Mouse (Mus musculus) embryonic facial prominence, embryonic 12.5 days (tissue): Measurements from ENCODE around the gene Isx. TPM values are rescaled to one million over a fixed set of nuclear protein-coding genes. Genes with fewer than 3 reads are reported as not detected.

ENCODE experiments used
- ATAC-seq: fragments of 200-750 bp; cut with Nextera tagmentation; 2 replicates; pipeline ENCODE4 v1.8.0; 2017; ENCODE audit not compliant: insufficient number of reproducible peaks, insufficient read depth, low FRiP score, low TSS enrichment
- H3K27ac ChIP-seq: fragments of 300-500 bp; sonication (generic); 2 replicates; pipeline ENCODE4 v1.5.1; 2016; ENCODE audit warnings: mild to moderate bottlenecking
- H3K27me3 ChIP-seq: fragments of 300-500 bp; sonication (generic); 2 replicates; pipeline ENCODE4 v1.6.1; 2016; ENCODE audit warnings: mild to moderate bottlenecking, moderate library complexity
- H3K36me3 ChIP-seq: fragments of 300-500 bp; sonication (generic); 2 replicates; pipeline ENCODE4 v1.6.1; 2016; ENCODE audit warnings: mild to moderate bottlenecking
- H3K4me1 ChIP-seq: fragments of 300-500 bp; sonication (generic); 2 replicates; pipeline ENCODE4 v1.6.1; 2016
- H3K4me2 ChIP-seq: fragments of 300-500 bp; sonication (generic); replicated peaks from 2 replicates; pipeline ENCODE4 v1.6.1; 2016; ENCODE audit warnings: mild to moderate bottlenecking, moderate library complexity
- H3K4me3 ChIP-seq: fragments of 300-500 bp; sonication (generic); 2 replicates; pipeline ENCODE4 v1.5.1; 2016; ENCODE audit warnings: mild to moderate bottlenecking
- H3K9ac ChIP-seq: fragments of 300-500 bp; sonication (generic); 2 replicates; pipeline ENCODE4 v1.6.1; 2016; ENCODE audit warnings: mild to moderate bottlenecking, moderate library complexity
- H3K9me3 ChIP-seq: fragments of 300-500 bp; sonication (generic); 2 replicates; pipeline ENCODE4 v1.6.1; 2016; ENCODE audit warnings: mild to moderate bottlenecking, moderate library complexity
- WGBS: fragments of 180-500 bp; shearing (Covaris S2); methylation state at CpG from one replicate; pipeline ENCODE4 v1.1.7; 2016; 5-methylcytosine and 5-hydroxymethylcytosine counted together
- polyA plus RNA-seq: library from polyadenylated mRNA; unstranded; fragments of >200 nt; fragmentation: Nextera tagmentation; extraction: Ambion mirVana; gene quantifications from 2 replicates; pipeline ENCODE4 v1.2.1, GENCODE M21; 2016

The Isx gene
- polyA plus RNA-seq, 1 experiment from 2014 or later: not detected

DNA sequence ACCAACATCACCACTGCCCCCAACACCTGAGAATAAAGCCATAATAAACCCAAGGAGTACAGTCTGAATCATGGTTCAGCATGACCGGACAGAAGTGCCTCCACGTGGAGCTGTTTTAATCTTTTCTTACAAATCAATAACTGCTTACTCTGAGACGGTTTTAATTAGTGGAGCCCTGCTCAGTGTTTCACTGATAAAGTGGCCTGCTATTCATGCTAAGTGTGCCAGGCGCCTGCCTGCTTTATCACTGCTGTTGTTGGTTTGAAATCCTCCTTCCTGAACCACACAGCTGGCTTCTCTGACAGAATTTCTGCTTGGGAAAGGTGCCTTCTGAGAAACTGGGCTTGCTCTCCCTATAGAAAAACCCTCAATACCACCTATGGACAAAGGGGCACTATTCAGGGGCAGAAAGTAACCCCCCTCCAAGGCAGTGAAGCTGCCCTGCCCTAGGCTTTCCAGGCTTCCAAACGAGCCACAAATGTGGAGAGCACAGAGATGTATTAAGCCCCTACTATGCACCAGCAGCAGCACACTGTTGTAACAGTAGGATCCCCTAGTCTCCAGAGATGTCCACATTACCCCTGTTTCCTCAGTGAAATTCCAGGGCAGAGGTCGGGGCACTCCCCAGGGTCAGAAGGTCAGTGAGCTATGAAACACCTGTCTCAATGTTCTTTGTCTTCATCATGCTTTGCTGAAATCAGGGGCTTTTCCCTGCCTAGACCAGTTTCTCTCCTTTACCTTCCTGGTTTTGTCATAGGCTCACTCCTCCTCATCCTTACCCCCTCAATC, 30.3 kb downstream of the Isx start:
- H3K36me3 ChIP-seq: no peaks in the 10 kb centered on the region
- ATAC-seq: no peak
- no peak overlapping the region for H3K27ac ChIP-seq
- no peak overlapping the region for H3K4me2 ChIP-seq
- no peaks in the 10 kb centered on the region for H3K27me3 ChIP-seq
- H3K4me1 ChIP-seq: no peaks in the 10 kb centered on the region
- no peak overlapping the region for H3K9ac ChIP-seq
- no peaks in the 10 kb centered on the region for H3K9me3 ChIP-seq
- H3K4me3 ChIP-seq: no peak overlapping the region
- 48% methylated on average over 6 of the region's 6 CpGs for WGBS

DNA sequence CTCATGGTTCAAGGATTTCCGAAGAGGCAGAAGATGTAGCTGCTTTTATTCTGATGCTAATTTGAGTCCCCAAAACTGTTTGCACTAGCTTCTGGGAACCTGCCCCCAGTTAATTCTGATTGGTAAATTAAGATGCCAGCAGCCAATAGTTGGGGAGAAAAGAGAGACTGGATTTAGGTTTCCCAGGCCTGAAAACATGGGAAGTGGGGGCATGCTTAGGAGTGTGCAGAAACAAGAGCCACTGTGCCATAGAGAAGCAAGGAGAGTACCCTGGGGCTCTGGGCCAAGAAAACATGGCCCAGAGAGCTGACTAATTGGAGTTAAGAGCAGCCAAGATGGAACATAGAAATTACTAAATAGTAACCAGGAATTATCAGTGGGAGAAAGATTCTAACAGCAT, 33.4 kb downstream of the Isx start:
- no peak for ATAC-seq

DNA sequence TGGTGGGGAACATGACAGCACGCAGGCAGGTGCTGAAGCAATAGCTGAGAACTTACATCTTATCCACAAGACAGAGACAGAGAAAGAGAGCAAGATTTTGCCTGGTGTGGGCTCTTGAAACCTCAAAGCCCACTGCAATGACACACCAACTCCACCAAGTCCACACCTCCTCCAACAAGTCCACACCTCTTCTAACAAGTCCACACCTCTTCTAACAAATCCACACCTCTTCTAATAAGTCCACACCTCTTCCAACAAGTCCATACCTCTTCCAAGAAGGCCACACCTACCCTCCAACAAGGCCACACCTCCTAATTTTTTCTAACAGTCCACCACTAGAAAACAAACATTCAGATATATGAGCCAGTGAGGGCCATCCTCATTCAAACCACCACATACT, 37.7 kb downstream of the Isx start:
- no peaks in the 10 kb centered on the region for H3K36me3 ChIP-seq
- no peak overlapping the region for H3K4me2 ChIP-seq
- no peak overlapping the region for H3K4me3 ChIP-seq
- H3K4me1 ChIP-seq: no peaks in the 10 kb centered on the region
- no peak overlapping the region for H3K9ac ChIP-seq
- no peak for ATAC-seq
- no peaks in the 10 kb centered on the region for H3K9me3 ChIP-seq
- 92% methylated on average over 1 of the region's 1 CpGs for WGBS
- no peaks in the 10 kb centered on the region for H3K27me3 ChIP-seq
- no peak overlapping the region for H3K27ac ChIP-seq

More for the DNA sequence above, 33.4 kb downstream of the Isx start:
- H3K9ac ChIP-seq: no peak overlapping the region
- H3K4me2 ChIP-seq: no peak overlapping the region
- no peak overlapping the region for H3K4me3 ChIP-seq
- no peaks in the 10 kb centered on the region for H3K27me3 ChIP-seq
- no peak overlapping the region for H3K27ac ChIP-seq
- no peaks in the 10 kb centered on the region for H3K9me3 ChIP-seq
- WGBS: 26% methylated on average over 1 of the region's 1 CpGs
- no peaks in the 10 kb centered on the region for H3K4me1 ChIP-seq
- no peaks in the 10 kb centered on the region for H3K36me3 ChIP-seq

DNA sequence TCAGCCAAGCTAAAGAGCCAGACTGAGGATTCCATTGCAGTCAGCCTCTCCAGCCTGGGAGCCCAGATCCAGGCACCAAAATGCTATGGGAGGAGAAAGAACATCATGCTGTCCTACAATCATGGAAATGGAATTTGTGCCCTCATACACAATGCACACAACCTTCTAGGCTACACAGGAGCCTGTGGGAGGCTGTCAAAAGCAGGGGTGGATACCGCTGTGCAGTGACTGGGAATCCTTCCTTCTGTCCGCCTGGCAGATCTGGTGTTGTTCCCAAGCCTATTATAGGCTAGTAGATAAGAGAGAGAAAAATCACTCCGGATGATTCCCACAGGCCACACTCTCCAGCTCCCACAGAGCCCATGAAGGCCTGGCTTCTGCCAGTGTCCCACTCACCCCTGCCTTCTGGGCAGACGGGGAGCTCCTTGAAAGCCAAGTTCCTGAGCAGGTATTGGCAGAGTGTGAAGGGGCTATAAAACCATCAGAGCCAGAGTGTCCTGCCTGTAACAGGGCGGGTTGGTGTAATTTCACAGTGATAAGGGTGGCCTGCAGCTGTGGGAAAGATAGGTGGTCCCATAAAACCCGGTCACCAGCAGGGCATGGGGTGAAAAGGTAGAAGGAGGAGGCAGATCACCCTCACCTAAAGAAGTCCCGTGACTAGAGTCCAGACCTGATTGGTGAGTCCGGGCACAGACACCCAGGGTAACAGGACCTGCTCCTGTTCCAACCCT, 47.9 kb downstream of the Isx start:
- Histone ChIP-seq H3K4me3 (no peak overlapping the region), H3K4me2 (no peak overlapping the region), H3K9ac (no peak overlapping the region), H3K27me3 (no peaks in the 10 kb centered on the region), H3K9me3 (no peaks in the 10 kb centered on the region), H3K27ac (no peak overlapping the region), H3K36me3 (no peaks in the 10 kb centered on the region), H3K4me1 (no peaks in the 10 kb centered on the region)
- no peak for ATAC-seq
- WGBS: 87% methylated on average over 8 of the region's 8 CpGs

DNA sequence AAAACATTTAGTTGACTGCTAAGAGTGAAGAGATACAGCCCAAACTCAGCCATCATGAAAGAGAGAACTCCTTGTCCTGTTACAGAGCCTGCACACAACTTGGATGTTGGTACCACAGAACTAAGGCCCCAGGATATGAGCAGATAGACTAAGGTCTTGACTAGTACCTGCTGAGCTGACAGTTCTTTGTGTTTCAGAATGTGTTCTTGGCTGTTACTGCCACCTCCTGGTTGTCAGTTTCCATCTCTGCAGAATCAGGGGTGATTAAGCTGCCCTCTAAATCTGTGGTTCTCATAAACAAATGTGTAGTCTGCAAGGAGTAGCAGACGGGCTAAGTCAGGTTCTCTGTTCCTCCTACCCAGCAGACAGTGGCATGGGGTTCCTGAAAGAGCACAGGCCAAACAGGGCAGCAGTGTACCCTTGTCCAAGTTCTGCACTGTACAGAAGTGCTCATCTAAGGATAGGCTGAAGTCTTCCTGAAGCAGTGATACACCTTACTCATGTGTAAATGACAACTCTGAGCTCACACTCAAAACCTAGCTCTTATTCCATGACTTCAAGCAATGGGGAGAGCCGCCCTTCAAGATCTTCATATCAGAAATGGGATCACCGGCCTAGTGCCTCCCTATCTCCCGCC, 49.0 kb downstream of the Isx start:
- Histone ChIP-seq H3K9ac (no peak overlapping the region), H3K4me2 (no peak overlapping the region), H3K27me3 (no peaks in the 10 kb centered on the region), H3K4me1 (no peaks in the 10 kb centered on the region), H3K36me3 (no peaks in the 10 kb centered on the region), H3K4me3 (no peak overlapping the region), H3K9me3 (no peaks in the 10 kb centered on the region), H3K27ac (no peak overlapping the region)
- ATAC-seq: no peak
- WGBS: 77% methylated on average over 4 of the region's 4 CpGs

DNA sequence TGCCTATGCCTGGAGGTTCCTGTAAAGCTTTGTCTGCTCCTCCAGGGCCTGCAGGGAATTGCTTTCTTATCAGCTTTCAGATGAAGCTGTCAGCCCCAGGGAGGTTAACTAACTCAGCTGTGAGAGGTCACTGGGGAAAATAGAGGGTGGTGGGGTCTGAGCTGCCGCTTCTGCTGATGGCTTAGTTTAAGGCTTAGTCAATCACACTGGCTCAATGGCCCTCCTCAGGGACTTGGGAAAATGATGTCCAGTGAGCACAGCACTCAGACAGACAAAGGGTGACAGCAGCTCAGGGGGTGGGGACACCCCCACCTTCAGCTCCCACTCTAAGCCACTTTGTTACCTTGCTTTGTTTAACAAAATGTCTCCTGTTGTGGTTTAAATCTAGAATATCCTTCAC, 55.0 kb downstream of the Isx start:
- H3K4me2 ChIP-seq: no peak overlapping the region
- H3K4me1 ChIP-seq: no peaks in the 10 kb centered on the region
- WGBS: 38% methylated on average over 1 of the region's 1 CpGs
- no peaks in the 10 kb centered on the region for H3K9me3 ChIP-seq
- no peak overlapping the region for H3K9ac ChIP-seq
- no peak overlapping the region for H3K27ac ChIP-seq
- no peaks in the 10 kb centered on the region for H3K27me3 ChIP-seq
- ATAC-seq: no peak
- no peaks in the 10 kb centered on the region for H3K36me3 ChIP-seq
- no peak overlapping the region for H3K4me3 ChIP-seq

DNA sequence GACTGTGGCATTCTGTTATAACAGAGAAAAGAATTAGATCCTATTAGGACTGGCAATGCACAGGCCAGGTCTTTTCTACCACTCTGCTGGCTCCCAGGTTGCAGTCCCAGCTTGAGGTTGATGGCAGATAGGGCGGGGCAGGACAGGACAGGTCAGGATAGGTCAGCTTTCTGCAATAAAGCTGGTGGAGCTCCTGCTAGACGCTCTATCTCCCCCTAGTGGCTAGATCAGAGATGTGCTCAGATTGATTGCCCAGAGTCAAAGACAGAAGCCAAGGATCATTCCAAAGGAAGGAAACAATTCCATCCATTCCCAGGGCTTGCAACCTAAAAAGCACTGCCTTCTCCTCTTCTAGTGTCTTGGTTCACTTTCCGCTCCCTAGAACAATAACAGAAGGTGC, 57.8 kb downstream of the Isx start:
- ATAC-seq: no peak
- Histone ChIP-seq H3K36me3 (no peaks in the 10 kb centered on the region), H3K9ac (no peak overlapping the region), H3K4me3 (no peak overlapping the region), H3K4me1 (no peaks in the 10 kb centered on the region), H3K27ac (no peak overlapping the region), H3K27me3 (no peaks in the 10 kb centered on the region), H3K9me3 (no peaks in the 10 kb centered on the region), H3K4me2 (no peak overlapping the region)
- 20% methylated on average over 3 of the region's 3 CpGs for WGBS

DNA sequence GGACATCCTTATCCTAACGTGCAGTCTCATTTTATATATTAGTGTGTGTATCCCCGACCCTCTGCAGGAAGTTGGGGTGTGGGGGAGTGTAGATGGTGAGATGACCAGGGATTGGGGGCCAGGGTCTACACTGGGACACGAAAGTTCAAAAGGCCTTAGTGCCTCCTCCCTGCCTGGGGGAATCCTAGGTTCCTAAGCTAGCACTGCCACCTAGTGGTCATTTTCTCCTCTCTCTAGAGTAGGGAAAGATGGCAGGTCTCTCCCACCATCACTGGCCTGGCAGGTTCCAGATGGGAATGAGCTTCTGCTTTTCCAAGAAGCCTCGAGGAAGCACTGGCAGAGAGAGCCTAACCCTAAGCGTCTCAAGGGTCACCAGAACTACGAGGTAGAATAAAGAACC, 62.3 kb downstream of the Isx start:
- Histone ChIP-seq H3K4me3 (no peak overlapping the region), H3K36me3 (no peaks in the 10 kb centered on the region), H3K9ac (no peak overlapping the region), H3K27ac (no peak overlapping the region), H3K9me3 (no peaks in the 10 kb centered on the region), H3K27me3 (no peaks in the 10 kb centered on the region), H3K4me1 (no peaks in the 10 kb centered on the region), H3K4me2 (no peak overlapping the region)
- WGBS: 17% methylated on average over 6 of the region's 6 CpGs
- ATAC-seq: peak; percentile 37; the same call in 1 of the 2 replicates

DNA sequence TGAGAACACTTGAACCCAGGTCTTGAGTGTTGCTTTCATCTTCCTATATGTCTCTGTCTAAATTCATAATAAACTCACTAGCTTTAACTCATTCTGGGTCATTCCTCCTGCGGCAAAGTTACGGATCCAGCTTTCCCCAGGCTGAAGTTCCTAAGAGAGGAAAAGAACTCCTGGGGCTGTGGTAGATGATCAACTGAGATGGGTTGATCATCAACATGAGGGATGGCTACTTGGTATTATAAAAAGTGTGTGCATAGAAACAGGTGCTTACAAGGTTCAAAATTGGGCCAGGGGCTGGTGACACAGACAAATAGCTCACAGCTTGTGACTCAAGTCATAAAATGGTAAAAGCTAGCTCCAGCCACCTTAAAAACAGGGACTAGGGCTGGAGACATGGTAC, 63.7 kb downstream of the Isx start:
- Histone ChIP-seq H3K4me1 (no peaks in the 10 kb centered on the region), H3K9ac (no peak overlapping the region), H3K27ac (no peak overlapping the region), H3K36me3 (no peaks in the 10 kb centered on the region), H3K9me3 (no peaks in the 10 kb centered on the region), H3K27me3 (no peaks in the 10 kb centered on the region), H3K4me2 (no peak overlapping the region), H3K4me3 (no peak overlapping the region)
- WGBS: 96% methylated on average over 2 of the region's 2 CpGs
- no peak for ATAC-seq

DNA sequence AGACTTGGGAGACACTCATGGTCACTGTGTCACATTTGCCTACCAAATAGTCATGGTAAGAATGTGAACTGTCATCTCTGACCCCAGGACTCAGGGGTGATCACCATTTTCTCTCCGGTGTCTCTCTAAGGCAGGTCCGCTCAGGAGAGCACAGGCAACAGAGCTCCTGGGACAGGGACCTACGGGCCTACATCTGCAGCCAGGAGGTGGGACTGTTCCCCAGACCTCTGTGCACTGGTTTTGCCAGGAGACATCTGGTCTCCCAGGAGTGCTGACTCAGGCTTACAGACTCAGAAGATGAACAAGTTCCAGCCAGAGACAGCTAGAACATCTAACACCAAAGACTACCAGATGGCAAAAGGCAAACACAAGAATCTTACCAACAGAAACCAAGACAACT, 69.1 kb downstream of the Isx start:
- no peak overlapping the region for H3K27ac ChIP-seq
- no peaks in the 10 kb centered on the region for H3K27me3 ChIP-seq
- H3K4me1 ChIP-seq: no peaks in the 10 kb centered on the region
- H3K4me2 ChIP-seq: no peak overlapping the region
- 94% methylated on average over 3 of the region's 3 CpGs for WGBS
- no peaks in the 10 kb centered on the region for H3K9me3 ChIP-seq
- no peak for ATAC-seq
- H3K4me3 ChIP-seq: no peak overlapping the region
- H3K9ac ChIP-seq: no peak overlapping the region
- H3K36me3 ChIP-seq: no peaks in the 10 kb centered on the region
